Mouse (Mus musculus) 416B (cell line): ENCODE data around the gene Cab39l.

Experiments used
- DNase-seq: peaks from one replicate; pipeline ENCODE4 v3.0.0; 2011; ENCODE audit warnings: low read depth

The Cab39l gene

GRCm38 (mm10) chr14:59506139-59506538 is 65.4 kb downstream of the Cab39l start:
- no peak for DNase-seq

GRCm38 (mm10) chr14:59513922-59514444 is 73.2 kb downstream of the Cab39l start:
- no peak for DNase-seq

- DNase-seq, result no peak
Observed at GRCm38 (mm10) chr14:59525843-59526242, 85.1 kb downstream of the Cab39l start.

GRCm38 (mm10) chr14:59530801-59531200 is 90.0 kb downstream of the Cab39l start:
- no peak for DNase-seq

- no peak for DNase-seq
Observed at GRCm38 (mm10) chr14:59532986-59533385, 92.2 kb downstream of the Cab39l start.

- DNase-seq, result no peak
Observed at GRCm38 (mm10) chr14:59533908-59534307, 93.1 kb downstream of the Cab39l start.

GRCm38 (mm10) chr14:59537829-59538432 is 97.2 kb downstream of the Cab39l start:
- no peak for DNase-seq

- DNase-seq, result no peak
Observed at GRCm38 (mm10) chr14:59540230-59540629, 99.5 kb downstream of the Cab39l start.

GRCm38 (mm10) chr14:59540761-59541160 is 100.0 kb downstream of the Cab39l start:
- DNase-seq, result no peak

- DNase-seq, result no peak
Observed at GRCm38 (mm10) chr14:59543158-59543826, 102.5 kb downstream of the Cab39l start.

- DNase-seq, result no peak
Observed at GRCm38 (mm10) chr14:59543956-59544355, 103.2 kb downstream of the Cab39l start.

- no peak for DNase-seq
Observed at GRCm38 (mm10) chr14:59546162-59546880, 105.5 kb downstream of the Cab39l start.

GRCm38 (mm10) chr14:59547530-59547929 is 106.8 kb downstream of the Cab39l start:
- DNase-seq, result no peak

GRCm38 (mm10) chr14:59548532-59548931 is 107.8 kb downstream of the Cab39l start:
- no peak for DNase-seq

- DNase-seq, result no peak
Observed at GRCm38 (mm10) chr14:59549106-59549505, 108.3 kb downstream of the Cab39l start.

GRCm38 (mm10) chr14:59550841-59551240 is 110.1 kb downstream of the Cab39l start:
- no peak for DNase-seq

- no peak for DNase-seq
Observed at GRCm38 (mm10) chr14:59551956-59552355, 111.2 kb downstream of the Cab39l start.

GRCm38 (mm10) chr14:59554025-59554424 is 113.3 kb downstream of the Cab39l start:
- peak; percentile 64 for DNase-seq

GRCm38 (mm10) chr14:59555018-59555417 is 114.2 kb downstream of the Cab39l start:
- peak; percentile 26 for DNase-seq

- DNase-seq, result peak; percentile 80
Observed at GRCm38 (mm10) chr14:59555928-59556531, 115.3 kb downstream of the Cab39l start.

GRCm38 (mm10) chr14:59557071-59557470 is 116.3 kb downstream of the Cab39l start:
- DNase-seq, result peak; percentile 42

- DNase-seq, result no peak
Observed at GRCm38 (mm10) chr14:59557886-59558285, 117.1 kb downstream of the Cab39l start.
